Mouse (Mus musculus) bone marrow macrophage, adult 2 months (primary cell): ENCODE measurements at regions not wholly inside any gene's neighbourhood (a gene's known extent, or its start where the extent isn't known, plus 50 kb on each side); places are given as distances from the start of the nearest gene placed in this dataset.

Source experiments
- CTCF ChIP-seq: IDR thresholded peaks from 2 replicates; pipeline ENCODE4 v1.5.1; 2012; ENCODE audit warnings: low read depth, mild to moderate bottlenecking, low read length, moderate library complexity
- POLR2A ChIP-seq: IDR thresholded peaks from 2 replicates; pipeline ENCODE4 v1.6.1; 2012; ENCODE audit warnings: mild to moderate bottlenecking, low read depth, low read length, borderline replicate concordance

DNA sequence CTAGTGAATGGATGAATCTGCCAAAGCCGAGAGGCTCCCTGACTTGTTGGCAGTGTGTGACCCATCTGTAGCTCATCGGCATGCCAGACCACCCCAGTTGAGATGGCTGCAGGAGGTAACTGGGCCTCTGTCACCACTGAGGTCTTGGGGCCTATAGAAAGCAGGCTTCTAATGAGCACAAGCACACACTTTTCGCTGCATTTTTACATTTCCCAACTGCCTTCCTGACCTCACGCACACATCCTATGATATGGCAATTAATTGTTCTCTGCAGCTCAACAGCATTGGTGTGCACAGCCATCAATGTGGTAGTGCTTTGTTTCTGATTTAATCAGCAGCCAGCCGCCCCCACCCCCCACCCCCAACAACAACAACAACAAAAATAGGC lies 72.2 kb downstream of the Tmem17 start:
- TF ChIP-seq POLR2A (no peak), CTCF (no peak)
